Mouse (Mus musculus): Measurements from ENCODE around the gene Copa.

The Copa gene

GRCm38 (mm10) chr1:172140825-172141224, 58.5 kb downstream of the Copa start:
- DNase-seq (ENCODE audit: low spot score): no peak

DNA sequence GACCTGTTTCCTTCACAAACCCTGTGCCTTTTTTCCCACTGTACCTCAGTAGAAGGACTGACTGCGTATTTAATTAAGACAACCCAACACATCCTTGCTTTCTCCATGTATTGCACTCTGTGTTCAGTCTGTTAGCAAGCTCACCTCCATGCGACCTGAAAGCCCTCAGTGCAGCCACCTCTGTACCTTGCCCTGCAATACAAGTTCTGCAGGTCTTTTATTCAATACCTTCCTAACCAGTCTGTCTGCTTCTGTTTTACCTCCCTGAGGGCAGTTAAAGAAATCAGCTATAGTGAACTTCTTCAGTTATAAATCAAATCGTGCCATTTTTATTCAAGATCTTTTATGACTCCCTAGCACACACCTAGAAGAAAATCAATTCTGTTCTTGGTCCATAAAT, 59.2 kb downstream of the Copa start:
- no peak for DNase-seq (ENCODE audit: low spot score)

GRCm38 (mm10) chr1:172143570-172143969, 61.2 kb downstream of the Copa start:
- peak; percentile 60 for DNase-seq (ENCODE audit: low spot score)

- peak; percentile 96 for DNase-seq (ENCODE audit: low spot score)
Measured at GRCm38 (mm10) chr1:172147835-172148278, 65.5 kb downstream of the Copa start, which contains the start of gene Dcaf8. Dcaf8 (plus strand) TSS chr1:172148084.

- peak; percentile 80 for DNase-seq (ENCODE audit: low spot score)
Measured at GRCm38 (mm10) chr1:172148279-172148954, 66.1 kb downstream of the Copa start.

DNA sequence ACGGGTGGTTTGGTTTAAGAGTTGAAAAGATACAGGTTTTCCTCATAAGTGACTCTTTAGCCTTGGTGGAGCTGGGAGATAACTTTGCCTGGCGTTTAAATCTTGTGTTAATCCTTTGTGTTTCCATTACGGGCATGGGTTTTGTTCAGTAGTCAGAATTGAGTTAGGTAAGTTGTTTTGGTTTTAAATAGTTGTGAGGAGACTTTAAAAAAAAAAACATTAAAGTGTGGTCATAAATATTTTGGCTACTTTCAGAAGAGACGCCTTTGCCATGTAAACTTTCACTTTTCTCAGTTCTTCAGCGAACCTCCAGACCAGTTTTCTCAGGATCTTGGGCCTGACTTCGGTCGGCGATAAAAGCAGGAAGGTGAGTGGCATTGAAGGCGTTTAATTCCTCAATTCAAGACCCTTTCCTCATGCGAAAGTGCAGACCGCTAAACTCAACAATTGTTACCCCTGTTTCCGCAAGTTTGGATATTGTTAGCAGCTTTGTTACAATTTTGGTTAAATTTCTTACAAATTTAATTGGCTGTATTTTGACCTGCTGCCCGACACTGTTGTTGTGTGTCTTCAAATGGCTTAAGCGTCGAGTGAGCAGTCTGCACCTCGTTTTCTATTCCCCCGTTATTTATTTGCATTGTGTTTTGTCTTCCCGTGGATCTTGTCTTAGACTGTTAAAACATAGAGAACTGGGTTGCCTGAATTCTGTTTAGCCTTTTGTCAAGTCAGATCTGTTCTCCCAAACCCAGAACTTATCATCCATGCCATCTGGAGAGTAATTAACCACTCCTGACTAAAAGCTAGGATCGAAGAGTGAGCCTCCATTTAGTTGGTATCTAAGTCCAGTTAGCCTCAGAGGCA, 66.9 kb downstream of the Copa start:
- peak; percentile 56 for DNase-seq (ENCODE audit: low spot score)

- peak; percentile 35 for DNase-seq (ENCODE audit: low spot score)
Measured at GRCm38 (mm10) chr1:172154536-172154935, 72.2 kb downstream of the Copa start.

GRCm38 (mm10) chr1:172155518-172155917, 73.2 kb downstream of the Copa start:
- DNase-seq (ENCODE audit: low spot score): no peak

GRCm38 (mm10) chr1:172159970-172160369, 77.6 kb downstream of the Copa start:
- no peak for DNase-seq (ENCODE audit: low spot score)

DNA sequence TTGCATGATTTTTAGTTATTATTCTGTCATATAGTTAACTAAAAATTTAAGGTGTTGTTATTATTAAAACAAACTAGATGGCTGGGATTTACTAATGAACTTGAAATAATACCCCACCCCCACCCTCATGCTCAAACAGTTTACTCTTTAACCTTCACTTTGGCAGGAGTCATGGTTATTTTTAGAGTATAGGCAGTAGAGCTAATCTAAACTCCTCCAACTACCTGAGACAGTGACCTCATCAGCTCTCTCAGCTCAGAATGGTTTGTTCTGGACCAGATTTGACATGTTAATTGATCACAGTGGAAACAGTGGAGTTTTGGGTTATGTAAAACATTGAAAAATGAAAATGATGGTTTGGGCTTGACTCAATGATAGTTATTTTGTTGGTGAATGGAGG, 78.2 kb downstream of the Copa start:
- no peak for DNase-seq (ENCODE audit: low spot score)

GRCm38 (mm10) chr1:172162009-172162408, 79.7 kb downstream of the Copa start:
- DNase-seq (ENCODE audit: low spot score): no peak

GRCm38 (mm10) chr1:172162959-172163358, 80.6 kb downstream of the Copa start:
- DNase-seq (ENCODE audit: low spot score): no peak

DNA sequence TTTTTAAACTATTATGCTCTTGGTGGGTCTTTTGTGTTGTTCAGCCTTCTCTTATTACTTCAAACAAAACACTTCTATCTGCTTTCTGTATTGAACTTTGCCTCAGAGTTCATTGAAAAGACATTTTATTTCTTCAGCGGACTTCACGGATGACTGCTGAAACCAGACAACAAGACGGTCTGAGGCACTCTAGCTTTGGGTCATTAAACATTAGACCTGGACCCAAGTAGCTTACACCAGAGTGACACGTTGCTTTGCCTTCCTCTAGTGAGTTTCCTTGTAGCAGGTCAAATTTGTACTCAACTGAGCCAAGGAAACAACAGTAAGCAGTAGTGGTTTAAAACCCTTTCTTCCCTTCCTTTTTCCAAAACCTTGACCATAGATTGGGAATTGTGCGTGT, 85.6 kb downstream of the Copa start:
- no peak for DNase-seq (ENCODE audit: low spot score)

DNA sequence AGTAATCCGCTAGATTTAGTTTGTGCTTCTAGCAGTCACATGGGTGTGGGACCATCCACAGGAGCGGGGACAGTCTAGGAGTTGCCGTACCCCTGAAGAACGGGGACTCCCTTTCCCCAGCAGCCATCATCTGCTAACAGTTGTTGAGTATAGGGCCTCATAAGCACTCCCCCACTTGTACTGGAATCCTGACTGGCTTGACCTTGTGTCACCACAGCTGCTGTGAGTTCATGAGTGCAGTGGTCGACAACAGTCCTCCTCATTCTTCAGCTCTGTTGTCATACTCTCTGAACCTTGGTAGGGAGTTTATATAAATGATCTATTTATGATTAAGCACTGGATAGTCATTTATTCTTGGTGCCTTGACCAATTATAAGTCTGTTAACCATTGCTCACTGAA, 87.5 kb downstream of the Copa start:
- no peak for DNase-seq (ENCODE audit: low spot score)
